Mouse (Mus musculus): ENCODE measurements around the gene Ppp6r3. TPM values are rescaled to one million over a fixed set of nuclear protein-coding genes. Genes with fewer than 3 reads are reported as not detected.

The Ppp6r3 gene
- total RNA-seq, 2 experiments from 2014 or later, result 50.9 to 55.0 TPM

DNA sequence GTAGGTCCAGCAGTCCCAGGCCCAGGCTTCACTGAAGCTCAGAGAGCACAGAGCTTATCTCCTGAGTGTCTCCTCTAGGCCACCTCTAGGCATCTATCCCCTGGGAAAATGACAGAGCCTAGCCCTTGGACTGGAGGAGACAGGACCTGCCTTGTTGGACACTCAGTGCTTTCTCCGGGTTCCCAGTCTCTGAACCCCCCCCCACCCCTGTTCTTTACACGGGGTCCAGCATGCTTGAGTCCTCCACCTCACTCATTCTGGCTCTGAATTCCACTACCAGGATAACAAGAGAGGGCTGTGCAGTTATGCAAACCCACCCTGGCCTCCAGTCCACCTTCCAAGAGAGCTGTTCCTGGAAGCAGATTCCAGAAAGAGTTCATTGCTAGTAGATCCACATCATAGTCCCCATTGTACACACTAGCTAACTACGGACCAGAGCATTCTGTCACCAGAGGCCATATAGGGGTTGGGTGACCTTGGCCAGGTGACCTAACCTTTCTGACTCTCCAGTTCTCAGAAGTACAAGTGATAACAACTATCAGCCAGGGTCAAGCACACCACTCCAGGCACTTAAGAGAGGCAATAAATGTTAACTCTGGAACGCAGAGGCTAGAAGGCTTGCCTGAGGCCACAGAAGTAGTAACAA lies 1.8 kb upstream of the Ppp6r3 start:
- intact Hi-C loops (cut with DNase I; ENCODE audit: low total_unique reads), result no loop called here
- DNase-seq, result no peak

DNA sequence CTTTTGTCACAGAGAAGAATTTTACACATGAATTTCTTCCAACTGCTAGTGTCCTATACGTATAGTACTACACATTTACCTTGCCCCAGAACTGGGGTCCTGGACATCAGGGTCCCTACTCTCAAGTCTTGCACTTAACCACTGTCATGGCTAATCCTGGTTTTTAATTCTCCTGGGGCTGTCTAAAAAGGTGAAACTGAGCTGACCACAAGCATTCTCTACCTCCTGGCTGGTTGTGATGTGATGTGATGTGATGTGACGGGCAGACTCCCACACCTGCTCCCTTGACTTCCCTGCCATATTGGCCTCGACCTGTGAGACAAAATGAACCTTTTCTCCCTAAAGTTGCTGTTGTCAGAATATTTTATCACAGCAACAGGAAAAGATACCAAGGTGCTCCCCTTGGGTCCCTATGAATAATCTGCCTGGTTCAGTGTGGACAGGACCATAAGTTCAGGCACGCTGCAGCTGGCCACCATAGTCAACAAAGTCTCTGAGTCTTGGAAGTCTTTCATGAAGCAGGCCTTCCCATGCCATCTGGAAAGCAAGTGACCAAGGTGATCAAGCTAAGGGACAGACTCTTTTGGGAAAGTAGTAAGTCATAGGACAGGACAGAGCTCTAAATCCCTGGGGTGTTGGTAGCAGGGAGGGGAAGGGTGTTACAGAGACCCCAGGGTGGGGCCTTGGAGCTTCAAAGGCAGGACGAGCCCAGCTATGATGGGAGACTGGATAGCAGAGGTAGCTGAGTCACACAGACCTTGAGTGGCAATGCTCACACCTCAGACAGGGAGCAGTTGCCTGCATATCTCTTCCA lies 1.1 kb upstream of the Ppp6r3 start:
- intact Hi-C loops (cut with DNase I; ENCODE audit: low total_unique reads), result no loop called here
- DNase-seq, result no peak

DNA sequence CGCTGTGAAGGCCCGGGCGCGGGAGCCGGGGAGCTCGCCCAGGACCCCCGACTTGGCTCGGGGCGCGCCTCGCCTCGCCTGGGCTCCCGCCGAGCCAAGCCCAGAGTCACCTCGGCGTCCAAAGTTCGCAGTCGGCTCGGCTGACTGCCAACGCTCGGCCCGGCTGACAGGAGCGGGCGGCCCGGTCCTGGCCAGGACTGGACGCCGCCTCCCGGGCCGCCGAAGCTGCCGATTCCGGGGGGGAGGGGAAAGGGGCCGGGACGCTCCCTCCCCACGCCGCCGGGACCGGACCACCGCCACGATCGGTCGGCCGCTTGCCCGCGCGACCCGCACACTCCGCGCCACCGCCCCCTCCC lies 295 bp downstream of the Ppp6r3 start:
- intact Hi-C loops (cut with DNase I; ENCODE audit: low total_unique reads), result no loop called here
- peak; percentile 86 for DNase-seq

DNA sequence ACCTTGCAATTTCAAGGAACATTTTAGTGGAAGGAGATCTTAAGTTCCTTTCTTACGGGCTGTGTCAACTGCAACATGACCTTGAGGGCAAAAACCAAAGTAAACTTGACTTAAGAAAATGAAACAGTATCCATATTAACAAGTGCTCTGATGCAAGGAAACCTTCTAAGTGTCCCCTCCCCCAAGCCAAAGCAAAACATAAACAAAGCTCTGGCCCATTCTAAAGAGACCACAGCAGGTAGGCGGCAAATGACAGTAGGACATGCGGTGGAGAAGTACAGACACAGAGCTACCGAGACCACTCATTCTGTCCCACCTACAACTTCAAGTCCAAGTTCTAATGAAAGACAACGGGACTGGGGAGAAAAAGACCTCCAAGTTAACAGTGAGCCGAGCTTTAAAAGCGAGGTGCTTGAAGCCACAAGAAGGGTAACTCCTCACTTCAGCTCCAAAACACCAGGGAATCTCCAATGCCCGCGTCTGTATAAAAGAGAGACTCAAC lies 905 bp downstream of the Ppp6r3 start:
- intact Hi-C loops (cut with DNase I; ENCODE audit: low total_unique reads), result no loop called here
- no peak for DNase-seq

DNA sequence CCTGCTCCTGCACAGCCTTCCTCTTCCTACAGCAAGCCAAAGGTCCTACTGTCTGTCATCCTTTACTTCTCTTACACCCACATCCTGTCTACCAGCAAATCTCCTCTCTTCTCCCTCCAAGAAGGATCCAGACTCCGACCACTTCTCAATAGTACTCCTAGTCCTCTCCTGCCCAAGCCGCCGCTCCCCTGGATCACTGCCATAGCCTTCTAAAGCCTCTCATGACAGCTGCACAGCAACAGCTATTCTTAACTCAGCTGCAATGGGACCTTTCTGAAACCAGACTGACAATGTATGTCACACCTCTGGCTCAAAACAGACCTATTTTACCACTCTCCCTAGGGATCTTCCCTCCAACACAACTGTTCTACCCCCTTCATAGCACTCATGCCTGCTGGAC lies 11.2 kb downstream of the Ppp6r3 start:
- DNase-seq, result peak; percentile 61
- intact Hi-C loops (cut with DNase I; ENCODE audit: low total_unique reads), result no loop called here

DNA sequence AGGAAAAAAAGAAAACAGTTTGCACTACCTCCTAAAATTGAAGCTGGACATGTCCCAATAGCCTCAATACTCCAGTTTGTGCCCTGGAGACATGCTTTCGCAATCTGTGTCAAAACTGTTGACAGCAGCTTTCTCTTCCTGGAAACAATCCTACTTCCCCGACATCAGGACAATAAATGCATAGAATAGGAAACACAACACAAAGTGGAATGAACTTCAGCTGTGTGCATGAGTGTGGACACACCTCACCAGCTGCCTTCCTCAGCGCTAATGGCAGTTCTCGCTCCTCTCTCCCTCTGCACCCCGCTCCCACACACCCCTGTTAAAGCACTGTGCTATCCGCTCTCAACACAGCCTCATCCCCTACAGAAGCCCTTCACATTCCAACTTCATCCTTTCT lies 12.8 kb downstream of the Ppp6r3 start:
- DNase-seq, result no peak
- intact Hi-C loops (cut with DNase I; ENCODE audit: low total_unique reads), result no loop called here

DNA sequence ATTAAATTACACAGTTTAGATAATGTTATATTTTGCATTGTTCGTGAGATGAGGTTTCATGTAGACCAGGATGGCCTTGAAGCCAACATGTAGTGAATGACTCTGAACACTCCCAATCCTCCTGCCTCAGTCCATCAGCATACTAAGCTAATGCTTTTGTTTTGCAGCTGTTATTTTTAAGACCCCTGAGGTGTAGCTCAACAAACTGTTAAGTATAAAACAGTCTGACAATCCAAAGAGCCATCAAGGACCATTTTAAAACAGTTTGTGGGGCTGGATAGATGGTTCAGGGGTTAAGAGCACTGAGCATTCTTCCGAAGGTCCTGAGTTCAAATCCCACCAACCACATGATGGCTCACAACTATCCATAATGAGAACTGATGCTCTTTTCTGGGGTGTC lies 13.3 kb downstream of the Ppp6r3 start:
- no peak for DNase-seq
- intact Hi-C loops (cut with DNase I; ENCODE audit: low total_unique reads), result no loop called here

DNA sequence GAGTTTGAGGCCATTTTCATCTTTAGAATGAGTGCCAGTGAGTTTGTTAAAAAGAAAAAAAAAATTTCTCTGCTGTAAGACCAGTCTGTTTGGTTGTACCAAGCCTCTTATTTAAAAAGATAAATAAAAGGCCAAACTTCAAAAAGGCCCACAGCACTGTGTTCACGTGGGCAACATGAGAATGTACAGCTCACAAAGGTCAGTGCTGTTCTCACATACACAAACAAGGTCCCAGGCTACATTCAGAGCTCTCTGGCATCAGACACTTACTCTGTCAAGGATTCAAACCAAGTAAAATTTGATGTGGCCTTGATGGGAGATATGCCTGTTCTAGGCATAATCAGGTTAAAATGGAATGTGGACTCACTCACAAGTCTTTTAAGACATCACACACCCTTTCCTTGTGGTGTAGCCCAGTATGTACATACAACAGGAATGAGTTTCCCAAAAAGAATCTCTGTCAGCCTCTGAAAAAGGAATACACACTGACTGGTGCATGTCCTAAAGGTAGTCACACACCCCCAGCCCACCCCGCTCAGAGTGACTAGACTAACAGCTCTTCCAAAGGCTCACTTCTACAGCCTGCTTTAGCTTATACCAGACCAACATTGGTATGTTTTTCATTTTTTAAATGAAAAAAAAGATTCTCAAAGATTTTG lies 19.3 kb downstream of the Ppp6r3 start:
- intact Hi-C loops (cut with DNase I; ENCODE audit: low total_unique reads), result no loop called here
- DNase-seq, result no peak

DNA sequence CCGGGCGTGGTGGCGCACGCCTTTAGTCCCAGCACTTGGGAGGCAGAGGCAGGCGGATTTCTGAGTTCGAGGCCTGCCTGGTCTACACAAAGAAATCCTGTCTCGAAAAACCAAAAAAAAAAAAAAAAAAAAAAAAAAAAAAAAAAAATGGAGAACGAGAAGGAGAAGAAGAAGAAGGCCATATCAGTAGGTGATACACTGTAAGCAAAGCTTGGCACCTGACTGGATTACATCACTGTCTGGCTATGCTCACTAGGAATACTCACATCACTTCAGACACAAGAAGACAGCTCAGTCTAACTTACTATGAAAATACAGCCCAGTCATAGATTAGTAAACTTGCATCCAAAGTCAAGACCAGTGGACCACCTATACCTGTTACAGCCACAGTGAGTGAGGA lies 20.8 kb downstream of the Ppp6r3 start:
- DNase-seq, result no peak
- intact Hi-C loops (cut with DNase I; ENCODE audit: low total_unique reads), result no loop called here

DNA sequence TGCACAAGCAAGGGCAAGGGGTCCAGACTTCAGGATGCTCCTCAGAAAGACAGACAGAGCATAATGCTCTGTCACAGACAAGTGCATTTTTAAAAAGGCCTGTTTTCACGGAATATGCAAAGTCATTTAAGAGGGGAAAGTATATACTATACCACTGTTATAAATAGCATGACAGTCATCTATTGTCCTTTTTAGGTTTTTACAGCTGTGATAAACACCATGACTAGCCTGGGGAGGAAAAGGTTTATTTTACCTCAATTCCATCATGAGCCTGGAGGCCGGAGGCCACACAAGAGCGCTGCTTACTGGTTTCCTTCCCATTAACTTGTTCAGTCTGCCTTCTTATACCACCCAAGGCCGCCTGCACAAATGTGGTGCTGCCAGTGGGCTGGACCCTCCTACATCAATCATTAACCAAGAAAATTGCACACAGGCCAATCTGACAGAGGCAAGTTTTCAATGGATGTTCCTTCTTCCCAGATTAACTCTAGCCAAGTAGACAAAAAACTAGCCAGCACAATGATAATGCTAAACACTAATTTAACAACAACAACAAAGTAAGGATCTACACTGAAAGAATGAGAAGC lies 23.9 kb downstream of the Ppp6r3 start:
- DNase-seq, result no peak
- intact Hi-C loops (cut with DNase I; ENCODE audit: low total_unique reads), result no loop called here

DNA sequence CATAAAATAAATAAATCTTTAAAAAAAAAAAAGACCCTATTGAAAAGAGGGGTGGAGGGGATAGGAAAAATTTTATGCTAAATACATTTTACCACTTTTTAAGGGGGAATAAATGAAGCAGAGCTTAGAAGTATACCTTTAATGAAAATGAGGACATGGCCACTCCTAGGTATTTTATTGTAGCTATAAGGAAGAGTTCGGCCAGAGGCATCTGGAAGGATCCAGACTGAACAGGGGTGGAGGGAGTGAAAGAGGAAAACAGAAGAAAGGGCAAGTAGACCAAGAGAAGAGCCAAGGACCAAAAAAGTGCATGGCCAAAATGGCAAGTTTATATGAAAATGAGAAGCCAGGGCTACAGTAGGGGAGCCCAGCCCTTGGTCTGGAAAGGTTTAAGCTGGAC lies 25.4 kb downstream of the Ppp6r3 start:
- no peak for DNase-seq
- intact Hi-C loops (cut with DNase I; ENCODE audit: low total_unique reads), result no loop called here

DNA sequence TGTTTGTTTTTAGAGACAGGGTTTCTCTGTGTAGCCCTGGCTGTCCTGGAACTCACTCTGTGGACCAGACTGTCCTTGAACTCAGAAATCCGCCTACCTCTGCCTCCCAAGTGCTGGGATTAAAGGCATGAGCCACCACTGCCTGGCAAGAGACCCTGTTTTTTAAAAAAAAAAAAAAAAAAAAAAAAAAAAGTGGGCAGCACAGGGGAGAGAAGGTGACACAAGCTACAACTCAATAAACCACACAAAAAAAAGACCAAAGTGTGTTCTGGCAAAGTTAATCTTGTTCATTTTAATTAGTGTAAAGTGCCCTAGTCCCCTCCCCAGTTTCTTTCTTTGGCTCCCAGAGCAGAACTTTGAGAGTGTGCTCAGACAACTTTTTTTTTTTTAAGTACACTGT lies 26.3 kb downstream of the Ppp6r3 start:
- no peak for DNase-seq
- intact Hi-C loops (cut with DNase I; ENCODE audit: low total_unique reads), result no loop called here

DNA sequence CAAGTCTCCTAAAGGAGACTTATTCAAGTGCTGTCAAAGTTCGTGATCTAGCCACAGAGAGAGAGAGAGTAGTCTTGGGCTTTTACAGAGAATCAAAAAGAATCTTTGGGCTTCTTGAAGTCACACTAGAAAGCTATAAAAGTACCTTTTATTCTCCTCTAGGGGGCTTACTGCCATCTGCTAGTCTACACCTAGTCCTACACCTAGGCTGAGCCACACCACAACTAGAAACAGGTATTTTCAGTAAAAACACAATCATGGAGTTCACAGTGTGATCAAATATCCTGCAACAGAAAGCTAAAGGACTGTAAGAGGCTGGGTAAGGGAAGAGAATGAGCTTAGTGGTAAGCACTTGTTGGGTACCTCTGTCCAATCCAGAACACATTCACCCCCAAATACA lies 27.2 kb downstream of the Ppp6r3 start:
- intact Hi-C loops (cut with DNase I; ENCODE audit: low total_unique reads), result no loop called here
- no peak for DNase-seq

DNA sequence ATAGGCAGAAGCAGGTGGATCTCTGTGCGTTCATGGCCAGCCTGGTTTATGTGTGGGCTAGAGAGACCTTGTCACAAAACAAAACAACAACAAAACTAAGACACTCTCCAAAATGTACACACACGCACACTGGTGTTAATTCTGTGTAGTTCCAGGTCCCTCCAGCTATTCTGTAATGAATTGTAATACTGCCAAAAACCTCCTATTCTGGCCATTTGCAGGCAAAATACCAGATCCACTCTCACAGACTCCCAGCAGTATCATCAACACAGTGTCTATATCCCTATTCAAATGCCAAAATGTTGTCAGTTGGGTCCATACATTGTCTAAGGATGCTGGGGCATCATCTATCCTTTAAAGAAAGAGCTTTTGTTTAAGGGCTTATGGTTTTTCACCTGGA lies 30.6 kb downstream of the Ppp6r3 start:
- DNase-seq, result no peak
- intact Hi-C loops (cut with DNase I; ENCODE audit: low total_unique reads), result no loop called here

DNA sequence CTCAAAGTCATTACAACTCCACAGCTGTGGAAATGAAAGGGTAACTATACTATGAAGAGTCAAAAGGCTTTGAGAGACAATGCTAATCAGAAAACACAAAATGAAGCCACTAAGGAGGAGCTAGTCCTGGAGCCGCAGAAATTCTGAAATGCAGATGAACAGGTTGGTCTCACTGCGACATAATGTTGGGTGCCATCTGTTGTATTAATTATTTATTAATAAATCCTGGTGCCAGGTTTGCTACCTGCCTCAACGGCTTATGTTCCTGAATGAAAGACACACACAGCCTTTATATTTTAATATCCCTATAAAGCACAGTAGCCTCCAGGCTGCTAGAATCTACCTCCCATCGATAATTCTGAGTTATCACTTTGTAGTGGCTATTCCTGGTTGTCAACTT lies 33.0 kb downstream of the Ppp6r3 start:
- intact Hi-C loops (cut with DNase I; ENCODE audit: low total_unique reads), result no loop called here
- no peak for DNase-seq

DNA sequence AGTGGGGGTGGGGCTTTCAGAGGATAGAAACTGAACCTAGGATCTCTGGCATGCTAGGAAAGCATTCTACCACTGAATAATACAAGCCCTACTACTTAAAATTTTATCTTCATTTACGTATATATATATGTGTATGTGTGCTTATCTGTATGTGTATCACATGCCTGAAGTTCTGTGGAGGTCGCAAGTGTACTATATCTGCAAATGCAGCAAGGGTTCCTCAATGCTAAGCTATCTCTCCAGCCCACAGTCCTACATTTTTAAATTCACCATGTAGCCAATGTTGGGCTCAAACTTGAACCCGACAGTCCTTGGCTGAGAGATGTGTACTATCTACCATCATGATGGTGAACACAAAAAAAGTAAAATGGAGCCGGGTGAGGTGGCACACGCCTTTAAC lies 34.6 kb downstream of the Ppp6r3 start:
- intact Hi-C loops (cut with DNase I; ENCODE audit: low total_unique reads), result no loop called here
- no peak for DNase-seq

DNA sequence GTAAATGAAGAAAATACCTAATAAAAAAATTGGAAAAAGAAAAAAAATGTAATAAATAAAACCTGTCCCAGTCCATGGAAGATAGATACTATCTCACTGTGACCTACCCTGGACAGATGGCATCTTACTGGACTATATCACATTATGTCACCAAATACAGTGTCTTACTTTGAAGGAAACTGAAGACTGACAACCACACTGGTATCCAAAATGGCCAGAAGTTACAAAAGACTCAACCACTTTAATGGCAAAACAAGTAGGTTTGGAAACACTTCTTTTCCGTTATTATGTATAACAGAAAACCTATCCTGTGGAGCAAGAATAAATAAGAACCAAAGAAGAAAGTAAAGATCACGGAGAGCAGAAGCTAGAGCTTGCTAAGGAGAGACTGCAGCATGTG lies 35.3 kb downstream of the Ppp6r3 start:
- intact Hi-C loops (cut with DNase I; ENCODE audit: low total_unique reads), result no loop called here
- no peak for DNase-seq

DNA sequence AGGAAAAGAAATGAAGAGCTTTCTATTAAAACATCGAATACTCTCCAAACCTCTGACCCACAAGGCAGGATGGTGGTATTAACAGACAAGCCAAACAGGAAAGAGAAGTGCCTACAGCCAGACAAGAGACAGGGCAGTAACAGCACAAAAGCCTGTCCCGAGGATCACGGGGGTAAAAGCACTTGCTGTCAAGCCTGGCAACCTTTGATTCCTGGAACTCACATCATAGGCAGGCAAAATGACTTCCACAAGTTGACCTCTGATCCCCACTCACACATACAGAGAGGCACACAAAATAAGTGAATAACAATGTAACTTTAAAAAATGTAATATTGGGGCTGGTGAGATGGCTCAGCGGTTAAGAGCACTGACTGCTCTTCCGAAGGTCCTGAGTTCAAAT lies 36.1 kb downstream of the Ppp6r3 start:
- no peak for DNase-seq
- intact Hi-C loops (cut with DNase I; ENCODE audit: low total_unique reads), result no loop called here

DNA sequence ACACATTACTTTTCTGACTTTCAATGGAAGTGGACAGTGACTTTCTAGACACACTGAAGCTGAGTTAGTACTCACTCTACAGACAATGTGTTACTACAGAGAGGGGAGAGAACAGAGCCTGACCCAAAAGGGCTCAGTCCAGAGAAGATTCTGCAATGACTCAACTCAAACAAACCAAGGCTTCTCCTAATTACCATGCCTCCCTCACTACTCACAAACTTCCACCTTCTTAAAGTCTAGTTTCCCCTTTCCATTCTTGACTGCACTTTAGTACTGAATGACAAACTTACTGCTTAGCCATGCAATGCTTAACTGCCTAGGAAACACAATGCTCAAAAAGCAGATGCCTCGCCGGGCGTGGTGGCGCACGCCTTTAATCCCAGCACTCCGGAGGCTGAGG lies 37.9 kb downstream of the Ppp6r3 start:
- DNase-seq, result no peak
- intact Hi-C loops (cut with DNase I; ENCODE audit: low total_unique reads), result no loop called here

DNA sequence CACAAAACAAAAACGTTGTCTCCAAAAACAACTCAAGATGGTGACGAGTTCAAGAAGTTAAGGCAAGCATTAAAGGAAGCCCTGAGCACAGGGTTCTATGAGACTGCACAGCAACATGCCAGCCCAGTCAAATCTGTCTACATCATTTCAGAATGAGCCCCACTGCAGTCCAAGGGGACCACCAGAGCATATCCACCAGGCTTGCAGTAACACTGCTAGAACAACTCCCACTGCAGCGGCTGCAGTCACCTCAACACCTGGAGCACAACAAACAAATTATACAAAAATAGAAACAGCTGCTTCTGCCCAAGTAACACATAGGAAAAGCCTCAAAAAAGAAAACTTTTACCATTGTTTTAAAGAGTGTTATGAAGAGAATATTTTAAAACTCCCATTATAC lies 40.6 kb downstream of the Ppp6r3 start:
- intact Hi-C loops (cut with DNase I; ENCODE audit: low total_unique reads), result no loop called here
- no peak for DNase-seq

Measured in gastrocnemius, postnatal 14 days (tissue).